Mouse (Mus musculus): Measurements from ENCODE around the gene Pm20d1.

Gene Pm20d1

GRCm38 (mm10) chr1:131795171-131795570 lies 2.0 kb upstream of the Pm20d1 start:
- no peak for DNase-seq

GRCm38 (mm10) chr1:131800001-131800400 lies 2.8 kb downstream of the Pm20d1 start:
- no peak for DNase-seq

- no peak for DNase-seq
Measured at GRCm38 (mm10) chr1:131801071-131801470, 3.9 kb downstream of the Pm20d1 start.

DNA sequence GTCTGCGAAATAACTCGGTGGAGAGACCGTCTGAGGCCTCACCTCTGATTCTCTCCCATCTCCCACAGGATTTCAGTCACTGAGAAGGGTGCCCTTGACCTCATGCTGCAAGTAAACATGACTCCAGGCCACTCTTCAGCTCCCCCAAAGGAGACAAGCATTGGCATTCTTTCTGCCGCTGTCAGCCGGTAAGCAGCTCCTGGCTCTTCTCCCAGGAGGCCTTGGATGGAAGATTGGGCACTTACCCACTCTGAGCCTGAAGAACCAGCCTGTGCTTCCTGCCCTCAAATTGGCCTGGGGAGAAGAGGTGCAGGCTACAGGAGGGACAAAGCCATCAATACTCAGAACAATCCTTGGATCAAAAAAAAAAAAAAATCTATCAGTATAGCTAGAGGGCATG lies 5.5 kb downstream of the Pm20d1 start:
- DNase-seq, result peak; percentile 1

GRCm38 (mm10) chr1:131804166-131804565 lies 7.0 kb downstream of the Pm20d1 start:
- no peak for DNase-seq

- no peak for DNase-seq
Measured at GRCm38 (mm10) chr1:131808986-131809385, 11.8 kb downstream of the Pm20d1 start.

GRCm38 (mm10) chr1:131809651-131810050 lies 12.5 kb downstream of the Pm20d1 start:
- no peak for DNase-seq

GRCm38 (mm10) chr1:131811393-131811792 lies 14.2 kb downstream of the Pm20d1 start:
- DNase-seq, result no peak

- DNase-seq, result no peak
Measured at GRCm38 (mm10) chr1:131812006-131812405, 14.8 kb downstream of the Pm20d1 start.

- no peak for DNase-seq
Measured at GRCm38 (mm10) chr1:131812631-131813295, 15.6 kb downstream of the Pm20d1 start.

DNA sequence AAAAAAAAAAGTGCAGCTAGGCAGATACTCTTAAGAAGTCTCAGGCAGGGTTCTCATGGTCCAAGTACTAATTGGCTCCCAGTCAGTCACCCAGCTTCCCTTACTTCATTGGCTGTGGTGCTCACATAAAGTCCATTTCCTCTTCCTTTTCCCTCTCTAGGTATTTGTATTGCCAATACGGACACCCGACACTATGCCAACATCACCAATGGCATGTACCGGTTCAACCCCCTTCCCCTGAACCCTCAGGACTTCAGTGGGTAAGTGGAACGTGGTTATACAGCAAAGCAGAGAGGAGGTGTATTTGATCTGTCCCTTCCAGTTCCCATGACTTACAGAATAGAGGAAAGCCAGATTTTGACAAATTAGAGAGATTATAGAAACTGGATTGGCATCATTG lies 16.6 kb downstream of the Pm20d1 start:
- DNase-seq, result no peak

- peak; percentile 40 for DNase-seq
Measured at GRCm38 (mm10) chr1:131814191-131814590, 17.0 kb downstream of the Pm20d1 start.

DNA sequence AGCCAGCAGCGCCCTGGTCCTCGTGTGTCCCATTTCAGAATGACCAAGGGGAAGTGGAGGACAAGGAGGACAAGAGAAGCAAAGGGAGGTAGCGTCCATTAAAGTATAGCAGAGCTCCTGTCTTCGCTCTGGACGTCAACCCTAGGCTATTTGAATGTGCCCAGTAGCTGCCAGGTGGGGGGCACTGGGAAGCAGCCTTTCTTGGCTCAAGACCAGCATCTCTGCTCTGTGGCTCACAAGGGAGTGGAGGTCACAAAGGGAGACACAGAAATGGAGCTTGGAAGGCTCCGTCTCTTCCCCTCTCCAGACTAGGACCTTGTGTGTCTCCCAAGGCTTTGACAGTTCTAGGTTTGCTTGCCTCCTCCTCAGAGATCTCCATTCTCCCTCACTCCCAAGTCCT lies 19.7 kb downstream of the Pm20d1 start:
- no peak for DNase-seq

DNA sequence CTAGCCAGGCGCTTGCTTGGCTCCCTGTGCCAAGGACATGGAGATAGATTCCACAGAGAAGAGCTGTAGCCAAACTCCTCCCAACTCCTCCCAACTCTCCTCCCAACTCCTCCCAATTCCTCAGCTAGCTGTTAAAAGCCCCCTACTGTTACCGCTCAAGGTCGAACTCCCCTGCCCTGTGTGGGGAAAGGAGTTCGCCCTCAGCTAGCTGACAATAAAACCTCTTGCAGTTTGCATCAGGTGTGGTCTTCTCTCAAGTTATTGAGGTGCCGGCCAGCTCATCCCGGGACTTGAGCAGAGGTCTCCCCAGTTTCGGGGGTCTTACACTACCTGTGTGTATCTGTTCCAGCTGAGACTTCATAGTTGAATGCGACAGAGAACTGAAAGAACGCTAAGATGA lies 23.2 kb downstream of the Pm20d1 start:
- peak; percentile 23 for DNase-seq

DNA sequence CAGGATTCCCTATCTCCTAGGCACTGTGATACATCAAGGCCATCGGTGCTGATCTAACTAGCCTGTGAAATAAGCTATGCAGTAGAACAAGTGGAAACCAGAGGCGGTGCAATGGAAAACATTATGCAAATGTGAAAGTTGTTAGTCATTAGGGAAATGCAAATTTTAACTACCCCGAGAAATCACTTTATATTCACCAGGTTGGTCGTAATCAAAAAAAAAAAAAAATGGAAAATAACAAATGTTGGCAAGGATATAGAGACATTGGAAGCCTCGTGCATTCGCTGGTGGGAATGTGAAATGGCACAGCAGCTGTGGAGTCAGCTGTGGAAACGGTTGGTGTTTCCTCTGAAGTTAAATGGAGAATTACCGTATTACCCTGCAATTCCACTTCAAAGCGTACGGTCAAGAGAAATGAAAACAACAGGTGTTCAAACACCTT lies 23.7 kb downstream of the Pm20d1 start:
- peak; percentile 37 for DNase-seq

DNA sequence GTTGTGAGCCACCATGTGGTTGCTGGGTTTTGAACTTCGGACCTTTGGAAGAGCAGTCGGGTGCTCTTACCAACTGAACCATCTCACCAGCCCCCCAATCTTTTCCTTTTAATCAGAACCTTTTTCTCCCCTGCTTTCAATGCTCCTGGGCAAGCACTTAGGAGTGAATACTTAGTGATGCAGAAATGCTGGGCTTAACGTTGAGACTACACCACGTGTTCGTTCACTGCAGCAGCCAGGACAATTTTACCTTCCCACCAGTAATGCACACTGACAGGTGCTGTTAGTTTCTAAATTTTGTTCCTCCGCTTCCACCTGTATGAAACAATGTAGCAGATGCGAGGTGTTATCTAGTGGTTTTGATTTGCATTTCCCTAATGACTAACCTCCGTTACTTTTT lies 25.1 kb downstream of the Pm20d1 start:
- DNase-seq, result no peak

GRCm38 (mm10) chr1:131822856-131823492 lies 25.8 kb downstream of the Pm20d1 start:
- no peak for DNase-seq

DNA sequence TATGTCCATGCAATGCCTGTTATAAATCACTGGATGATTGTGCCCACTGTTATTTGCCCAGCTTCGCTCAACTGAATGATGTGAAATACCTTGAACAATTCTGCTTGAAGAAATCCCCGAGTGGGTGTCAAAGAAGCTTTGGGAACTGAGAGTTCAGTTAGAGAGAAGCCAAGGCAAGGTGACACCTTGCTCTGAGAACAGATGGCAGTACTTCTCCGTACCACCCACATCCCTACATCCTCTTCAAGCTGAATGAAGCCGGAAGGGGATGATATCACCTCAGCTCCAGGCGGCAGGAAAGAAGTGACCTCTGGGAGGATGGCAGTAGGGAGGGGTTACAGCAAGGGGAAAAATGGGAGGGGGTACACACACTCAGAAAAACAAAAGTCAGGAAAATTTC lies 26.4 kb downstream of the Pm20d1 start:
- no peak for DNase-seq

DNA sequence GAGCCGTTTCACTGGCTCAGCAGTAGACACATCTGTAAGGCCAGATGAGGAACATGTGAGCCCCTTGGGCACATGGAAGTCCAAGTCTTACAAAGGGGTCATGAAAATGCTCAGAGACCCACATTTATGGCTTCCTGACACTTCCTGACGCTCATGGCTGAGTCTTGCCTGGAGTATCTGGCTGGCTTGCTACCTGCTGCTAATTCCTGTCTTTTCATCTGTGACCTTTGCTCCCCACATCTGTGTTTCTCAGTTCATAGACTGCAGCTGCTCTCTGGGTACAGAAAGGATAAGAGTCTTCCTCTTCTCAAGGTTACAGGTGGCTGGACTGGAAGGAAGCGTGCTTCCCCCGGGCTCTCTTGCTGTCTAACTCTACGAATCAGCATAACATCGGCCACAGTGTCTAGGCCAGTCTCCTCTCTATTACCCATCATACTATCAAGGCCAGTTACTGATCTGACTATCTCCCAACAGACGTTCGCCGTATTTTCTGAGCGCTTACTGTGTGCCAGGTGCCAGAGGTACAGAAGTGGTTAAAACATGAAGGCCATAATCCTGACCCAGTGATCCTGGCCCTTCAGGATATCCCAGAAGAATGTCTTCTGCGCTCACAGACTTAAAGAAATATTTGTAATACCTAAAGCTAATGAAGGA lies 27.5 kb downstream of the Pm20d1 start:
- DNase-seq, result peak; percentile 29

- peak; percentile 52 for DNase-seq
Measured at GRCm38 (mm10) chr1:131827207-131827786, 30.1 kb downstream of the Pm20d1 start, which contains the start of gene Slc41a1. Gene Slc41a1, plus strand, starts transcription at chr1:131827493.

GRCm38 (mm10) chr1:131827787-131828258 lies 30.6 kb downstream of the Pm20d1 start:
- peak; percentile 94 for DNase-seq

GRCm38 (mm10) chr1:131828297-131829126 lies 31.3 kb downstream of the Pm20d1 start:
- DNase-seq, result peak; percentile 59

- DNase-seq, result no peak
Measured at GRCm38 (mm10) chr1:131829279-131829678, 32.1 kb downstream of the Pm20d1 start.
